Mouse (Mus musculus) layer of hippocampus, adult 2 months (tissue): Measurements from ENCODE around the gene Nkx2-5. TPM values are rescaled to one million over a fixed set of nuclear protein-coding genes. Genes with fewer than 3 reads are reported as not detected.
A peak's percentile ranks its signal among the peaks of the same experiment; 100 is the strongest.

Experiments used
- DNase-seq, 2 experiments: peaks; one replicate each; pipeline ENCODE4 v3.0.0; 2022; ENCODE audit warnings: low spot score in 2 of 2
- H3K27ac ChIP-seq: fragments of 200-600 bp; 2 replicates; pipeline ENCODE4 v1.8.1; 2022
- H3K4me3 ChIP-seq: fragments of 200-600 bp; 2 replicates; pipeline ENCODE4 v1.8.1; 2022; ENCODE audit warnings: mild to moderate bottlenecking
- CTCF ChIP-seq: fragments of 200-600 bp; conservative IDR thresholded peaks from 2 replicates; pipeline ENCODE4 v1.8.1; 2022; ENCODE audit warnings: antibody characterized with exemption, mild to moderate bottlenecking, moderate library complexity
- total RNA-seq, 2 experiments: library from RNA; stranded (reverse); gene quantifications; 2 replicates each; pipeline ENCODE4 v1.2.3; 2021

Gene Nkx2-5
- total RNA-seq, 2 experiments from 2014 or later: not detected

GRCm38 (mm10) chr17:26802886-26803285, 41.9 kb downstream of the Nkx2-5 start:
- no peak for DNase-seq
- no peak for TF ChIP-seq CTCF
- Histone ChIP-seq H3K27ac (no peak overlapping the region), H3K4me3 (no peak overlapping the region)

DNA sequence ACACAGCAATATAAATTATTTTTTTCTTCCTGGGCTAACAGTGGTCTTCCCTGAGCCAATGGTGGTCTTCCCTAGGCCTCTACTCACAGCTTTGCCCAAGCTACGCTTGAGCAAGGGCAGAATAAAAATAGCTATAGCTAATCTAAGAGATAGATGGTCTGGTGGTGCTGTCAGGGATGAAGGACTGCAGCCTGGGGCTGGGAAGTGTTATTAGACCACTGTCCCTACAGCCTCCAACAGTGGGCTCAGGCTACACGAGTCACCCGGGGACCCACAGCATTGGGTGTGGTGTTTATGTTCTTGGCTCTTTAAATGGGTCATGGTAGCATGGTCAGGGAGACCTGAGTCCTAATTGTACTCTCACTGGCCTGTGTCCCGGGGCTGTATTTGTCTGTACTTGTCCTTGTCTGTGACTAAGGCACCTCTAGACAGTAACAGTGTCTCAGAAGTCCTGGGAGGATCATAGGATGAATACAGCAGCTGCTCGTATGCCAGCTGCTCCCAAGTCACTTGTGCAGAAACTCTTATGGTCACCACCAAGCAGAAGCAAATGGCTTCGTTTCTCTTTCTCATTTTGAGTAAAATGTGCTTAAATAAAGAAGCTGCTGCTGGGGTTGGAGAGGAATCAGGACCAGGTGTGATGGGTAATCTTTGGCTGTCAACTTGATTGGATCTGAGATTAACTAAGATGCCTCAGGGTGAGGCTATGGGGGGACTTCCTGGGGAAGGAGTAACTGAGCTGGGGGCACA, 47.3 kb downstream of the Nkx2-5 start:
- no peak for TF ChIP-seq CTCF
- no peak overlapping the region for H3K4me3 ChIP-seq
- no peak overlapping the region for H3K27ac ChIP-seq
- no peak for DNase-seq

DNA sequence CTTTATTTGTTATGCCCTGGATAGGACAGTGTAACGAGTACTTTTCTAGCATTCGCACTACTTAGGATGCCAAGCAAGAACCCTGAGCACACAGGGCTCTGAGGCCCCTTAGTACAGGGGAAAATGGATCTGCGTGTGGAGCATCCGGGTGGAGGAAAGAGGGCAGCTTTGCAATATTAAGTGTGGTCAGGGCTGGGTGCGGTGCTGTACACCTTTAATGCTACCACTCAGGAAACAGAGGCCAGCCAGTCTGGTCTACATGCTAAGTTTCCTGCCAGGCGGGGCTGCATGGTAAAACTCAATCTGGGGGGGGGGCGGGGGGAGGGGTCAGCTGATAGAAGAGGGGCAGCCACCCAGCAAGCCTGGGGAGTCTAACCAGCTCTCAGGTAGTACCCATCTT, 49.4 kb downstream of the Nkx2-5 start:
- H3K4me3 ChIP-seq: no peak overlapping the region
- H3K27ac ChIP-seq: no peak overlapping the region
- DNase-seq: no peak
- TF ChIP-seq CTCF: no peak

DNA sequence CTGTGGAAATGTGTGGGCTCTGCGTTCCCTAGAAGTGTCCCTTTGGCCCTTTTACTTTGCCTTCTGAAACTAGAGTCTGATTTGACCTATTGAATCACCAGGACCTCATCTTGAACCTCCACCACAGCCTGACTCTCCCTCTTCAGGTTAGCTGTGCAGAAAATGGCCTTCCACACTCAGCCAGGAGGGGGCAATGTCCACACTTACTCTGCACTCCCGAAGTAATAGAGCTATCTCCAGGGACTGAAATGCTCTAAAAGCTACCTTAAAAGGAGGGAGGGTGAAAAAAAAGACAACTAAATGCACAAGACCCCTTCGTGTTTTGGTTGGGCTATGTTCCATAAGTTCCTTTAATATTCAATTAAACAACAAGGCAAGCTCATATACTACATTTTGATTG, 50.1 kb downstream of the Nkx2-5 start:
- no peak overlapping the region for H3K4me3 ChIP-seq
- no peak overlapping the region for H3K27ac ChIP-seq
- TF ChIP-seq CTCF: peak; percentile 84
- DNase-seq: peak in 1 of 2 experiments; percentile 56

GRCm38 (mm10) chr17:26793068-26793765, 51.6 kb downstream of the Nkx2-5 start:
- Histone ChIP-seq H3K4me3 (no peak overlapping the region), H3K27ac (no peak overlapping the region)
- DNase-seq: no peak
- TF ChIP-seq CTCF: no peak

DNA sequence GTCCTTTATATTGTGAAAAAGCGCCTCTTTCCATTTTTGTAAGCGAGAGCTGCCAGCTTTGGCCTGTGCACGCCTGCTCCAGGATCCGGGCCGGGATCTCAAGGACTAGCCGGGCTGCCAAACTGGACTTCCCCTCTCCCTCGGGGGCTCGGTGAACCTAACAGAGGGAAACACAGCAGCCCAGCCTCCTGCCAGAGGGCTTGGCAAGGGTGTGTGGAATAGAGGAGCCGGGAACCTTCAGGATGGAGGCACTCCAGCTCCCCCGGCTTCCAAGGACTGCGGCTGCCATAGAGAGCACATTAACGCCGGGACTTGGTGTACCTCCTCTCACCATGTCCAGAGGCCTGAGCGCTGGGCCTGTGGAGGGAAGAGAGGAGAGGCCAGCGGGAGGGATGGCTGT, 52.7 kb downstream of the Nkx2-5 start:
- no peak for DNase-seq
- TF ChIP-seq CTCF: no peak
- Histone ChIP-seq H3K27ac (peak overlapping the region; percentile 12; the same call in 1 of the 2 replicates), H3K4me3 (no peak overlapping the region)

- Histone ChIP-seq H3K4me3 (no peak overlapping the region), H3K27ac (peak overlapping the region; percentile 12; the same call in 1 of the 2 replicates)
- TF ChIP-seq CTCF: peak; percentile 45
- peak; percentile 5 to 25 for DNase-seq
Observed at GRCm38 (mm10) chr17:26791580-26791979, 53.2 kb downstream of the Nkx2-5 start.

- DNase-seq: no peak
- no peak overlapping the region for H3K4me3 ChIP-seq
- H3K27ac ChIP-seq: peak overlapping the region; percentile 12; the same call in 1 of the 2 replicates
- TF ChIP-seq CTCF: no peak
Observed at GRCm38 (mm10) chr17:26790269-26791214, 54.3 kb downstream of the Nkx2-5 start.

GRCm38 (mm10) chr17:26789460-26790268, 55.1 kb downstream of the Nkx2-5 start:
- H3K27ac ChIP-seq: no peak overlapping the region
- no peak for TF ChIP-seq CTCF
- H3K4me3 ChIP-seq: no peak overlapping the region
- no peak for DNase-seq

- H3K27ac ChIP-seq: no peak overlapping the region
- H3K4me3 ChIP-seq: no peak overlapping the region
- no peak for DNase-seq
- TF ChIP-seq CTCF: no peak
Observed at GRCm38 (mm10) chr17:26788986-26789385, 55.8 kb downstream of the Nkx2-5 start.

Other genes starting within 250 kb of the Nkx2-5 start
- 10 to 100 TPM; 47.0 to 56.7 TPM for gene Atp6v0e, start 181.8 kb downstream of the Nkx2-5 start, total RNA-seq
- 100 to 1,000 TPM; 127 to 134 TPM for gene Crebrf, start 129.4 kb downstream of the Nkx2-5 start, total RNA-seq
- gene Bnip1, start 63.9 kb downstream of the Nkx2-5 start, total RNA-seq: 10 to 100 TPM; 31.5 to 35.7 TPM
- gene Kifc5b, start 72.1 kb upstream of the Nkx2-5 start, total RNA-seq: 1 to 10 TPM; 2.8 to 3.3 TPM
- gene Phf1, start 88.0 kb upstream of the Nkx2-5 start, total RNA-seq: 10 to 100 TPM; 31.4 to 33.9 TPM
- 10 to 100 TPM; 91.3 to 95.8 TPM for gene Cuta, start 94.6 kb upstream of the Nkx2-5 start, total RNA-seq
- gene Syngap1, start 96.2 kb upstream of the Nkx2-5 start, total RNA-seq: 100 to 1,000 TPM; 463 to 497 TPM
- 10 to 100 TPM; 14.8 to 15.7 TPM for gene Zbtb9, start 128.2 kb upstream of the Nkx2-5 start, total RNA-seq
- gene Bak1, start 184.0 kb upstream of the Nkx2-5 start, total RNA-seq: 10 to 100 TPM; 12.7 to 14.3 TPM
- 1 to 10 TPM; 2.6 to 3.6 TPM for gene Itpr3, start 212.3 kb upstream of the Nkx2-5 start, total RNA-seq